Mouse (Mus musculus) adrenal gland, postnatal 4 days (tissue): ENCODE data around the gene Camk2d. TPM values are rescaled to one million over a fixed set of nuclear protein-coding genes. Genes with fewer than 3 reads are reported as not detected.

Experiments
- DNase-seq, 2 experiments: peaks; one replicate each; pipeline ENCODE4 v3.0.0; 2021 to 2022; ENCODE audit warnings: low spot score in 2 of 2, mixed read lengths in 2 of 2
- total RNA-seq, 2 experiments: library from RNA; stranded (reverse); gene quantifications; 2 replicates each; pipeline ENCODE4 v1.2.3; 2021

The Camk2d gene
- total RNA-seq, 2 experiments from 2014 or later = 99.4 to 100 TPM

DNA sequence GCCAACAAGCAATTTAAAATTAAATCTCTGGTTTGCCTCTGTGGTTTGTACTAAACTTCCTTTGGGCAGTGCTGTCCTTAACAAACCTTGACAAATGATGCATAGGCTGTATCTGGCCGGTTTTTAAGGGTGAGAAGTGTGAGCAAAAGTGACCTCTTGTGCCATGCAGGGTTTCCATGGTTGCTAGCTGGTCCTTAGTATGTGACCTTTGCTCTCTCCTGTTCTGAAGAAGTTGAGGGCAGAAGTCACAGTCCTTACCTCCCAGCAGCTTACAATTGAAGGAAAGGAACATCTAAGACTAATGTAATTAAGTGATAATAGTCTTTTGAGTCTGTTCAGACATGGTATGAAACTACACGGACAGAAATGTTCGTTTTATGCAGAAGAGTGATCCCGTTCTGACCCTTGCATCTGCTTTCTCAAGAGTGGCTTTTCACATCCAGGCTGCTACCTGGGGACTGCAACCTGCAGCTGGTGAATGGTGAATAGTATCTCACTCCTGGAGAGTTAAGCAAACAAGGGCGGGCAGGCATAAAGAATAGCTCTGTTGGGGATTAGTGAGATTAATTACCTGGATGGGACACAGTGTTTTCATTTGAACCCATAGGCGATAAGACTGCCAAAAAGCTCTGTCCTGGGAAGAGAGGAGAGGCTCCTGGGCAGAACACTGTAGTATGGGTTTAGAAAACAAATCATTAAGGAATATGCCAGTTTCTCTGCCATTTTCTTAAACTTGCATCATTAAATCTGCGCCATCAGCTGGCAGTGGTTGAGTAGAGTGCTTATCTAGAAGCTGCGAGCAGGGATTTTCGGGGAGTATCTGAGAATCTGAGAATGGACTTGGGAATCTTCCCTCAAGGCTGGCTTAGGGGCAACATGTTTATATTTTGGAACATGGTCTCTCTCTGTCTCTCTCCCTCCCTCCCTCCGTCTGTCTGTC lies 47.2 kb downstream of the Camk2d start:
- DNase-seq = no peak

DNA sequence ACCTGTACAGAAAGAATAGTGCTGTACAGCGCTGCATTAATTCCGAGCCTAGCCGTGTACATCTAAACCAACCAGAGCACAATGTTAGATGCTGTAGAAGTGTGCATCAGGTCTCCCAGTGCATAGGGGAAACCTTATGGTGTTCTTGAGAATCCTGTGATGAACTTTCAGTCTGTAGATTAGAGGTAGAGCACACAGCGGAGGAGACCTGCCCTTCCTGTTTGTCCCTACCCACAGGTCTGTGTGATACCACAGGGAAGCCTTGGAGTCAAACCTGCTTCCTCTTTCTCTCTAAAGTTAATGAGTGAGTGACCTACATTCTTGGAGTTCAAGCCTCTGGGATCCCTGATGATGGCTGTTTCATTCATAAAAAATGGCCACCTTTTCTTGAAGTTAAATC lies 54.2 kb downstream of the Camk2d start:
- DNase-seq = no peak

DNA sequence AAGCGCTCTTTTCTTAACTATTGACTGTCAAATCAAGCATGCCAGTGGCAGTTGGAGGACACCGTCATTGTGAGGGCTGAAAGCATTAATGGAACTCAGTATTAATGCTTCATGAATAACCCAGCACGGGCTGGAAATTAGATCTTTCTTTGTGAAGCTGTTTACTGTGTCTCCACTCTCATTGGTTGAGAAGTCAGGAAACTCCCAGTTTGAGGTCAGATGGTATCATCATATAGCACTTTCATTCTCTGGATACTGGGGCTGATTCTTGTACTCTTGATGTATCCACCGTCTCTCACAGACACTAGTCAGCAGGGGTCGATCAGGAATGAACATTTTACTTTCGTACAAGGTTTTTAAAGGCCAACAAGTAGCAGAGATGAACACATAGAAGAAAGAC lies 54.6 kb downstream of the Camk2d start:
- no peak for DNase-seq

DNA sequence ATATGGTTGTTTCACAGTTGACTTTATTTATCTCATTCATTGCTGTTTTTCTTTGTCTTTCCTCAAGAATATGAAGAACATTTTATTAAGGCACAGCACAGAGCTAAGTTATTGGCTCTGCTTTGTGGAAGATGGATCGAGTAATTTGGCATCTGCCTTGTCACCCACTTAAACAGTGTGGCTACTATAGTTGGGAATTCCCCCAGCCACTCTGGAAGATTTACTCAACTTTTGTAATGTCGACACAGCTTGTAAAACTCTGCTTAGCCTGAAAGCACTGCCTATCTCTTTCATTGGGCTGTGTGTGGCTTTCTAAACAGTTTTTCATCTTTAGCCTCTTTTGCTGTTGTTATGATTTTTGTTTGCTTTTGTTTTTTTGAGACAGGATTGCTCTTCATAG lies 56.3 kb downstream of the Camk2d start:
- no peak for DNase-seq

DNA sequence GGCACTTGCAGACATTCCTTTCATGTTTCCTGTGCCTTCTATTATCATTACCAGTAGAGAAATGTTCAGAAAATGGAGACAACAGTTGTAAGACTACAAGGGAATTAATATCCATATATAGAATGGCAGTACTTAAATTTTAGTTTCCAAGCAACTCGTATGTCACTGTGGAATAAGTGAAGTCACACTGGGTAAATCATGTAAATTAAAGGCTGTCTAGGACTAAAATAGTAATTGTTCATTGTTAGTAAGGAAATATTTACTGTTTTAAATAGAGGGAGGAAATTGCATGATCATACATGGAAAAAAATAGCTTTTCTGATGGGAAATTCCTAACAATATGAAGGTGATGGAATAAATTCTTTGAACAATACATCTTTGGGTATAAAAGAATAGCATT lies 57.0 kb downstream of the Camk2d start:
- no peak for DNase-seq

DNA sequence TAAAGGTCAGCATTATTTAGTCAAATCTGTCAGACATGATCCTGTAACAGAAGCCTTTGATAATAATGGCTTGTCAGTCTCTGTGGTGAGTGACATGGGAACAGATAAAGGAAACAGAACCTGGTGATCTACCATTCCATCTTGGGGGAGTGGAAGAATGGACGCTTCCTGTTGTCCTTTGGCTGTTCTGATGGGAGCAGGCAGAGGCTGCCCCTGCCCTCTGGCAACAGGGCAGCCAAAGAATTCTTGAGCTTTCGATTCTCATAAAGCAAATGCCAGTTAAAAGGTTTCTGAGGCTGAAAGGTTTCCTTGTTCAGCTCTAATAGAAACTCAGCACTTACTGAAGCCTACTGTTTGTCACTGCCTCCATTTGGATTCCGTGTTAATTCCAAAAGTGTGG lies 60.1 kb downstream of the Camk2d start:
- no peak for DNase-seq

DNA sequence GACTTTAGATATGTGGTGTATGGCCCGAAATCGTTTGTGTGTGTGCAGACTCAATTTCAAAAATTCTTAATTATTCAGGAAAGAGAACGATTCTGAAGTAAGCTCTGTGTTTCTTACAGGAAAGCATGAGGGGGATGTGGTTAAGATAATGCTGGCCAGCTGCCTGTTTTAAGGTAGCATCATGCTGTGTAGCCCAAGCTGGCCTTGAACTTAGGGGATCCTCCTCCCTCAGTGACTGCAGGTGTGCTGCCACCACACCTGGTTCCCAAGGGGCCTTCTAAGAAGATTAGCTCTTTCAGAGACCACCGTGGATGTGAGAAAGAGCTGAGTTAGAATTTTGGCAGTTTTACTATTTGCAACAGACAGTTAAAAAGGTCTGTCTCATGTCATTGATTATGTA lies 61.8 kb downstream of the Camk2d start:
- no peak for DNase-seq

DNA sequence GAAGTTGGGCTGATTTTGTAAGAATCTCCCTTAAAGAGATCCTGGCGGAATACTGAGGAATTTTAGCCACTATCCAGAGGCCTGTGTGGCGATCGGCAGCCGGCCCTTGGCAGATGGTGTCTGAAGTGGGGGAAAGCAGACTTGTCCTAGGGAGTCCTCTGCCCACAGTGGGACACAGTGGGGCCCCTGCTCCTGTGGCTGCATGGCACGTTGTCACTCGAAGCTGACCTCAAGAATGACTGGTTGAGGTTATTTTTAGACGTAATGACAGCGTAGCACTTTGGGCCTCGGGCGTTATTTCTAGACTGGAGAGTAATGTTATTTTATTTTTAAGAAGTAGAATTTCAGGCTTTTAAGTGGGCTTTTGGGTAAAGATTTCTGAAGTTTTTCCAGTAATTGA lies 62.7 kb downstream of the Camk2d start:
- no peak for DNase-seq

DNA sequence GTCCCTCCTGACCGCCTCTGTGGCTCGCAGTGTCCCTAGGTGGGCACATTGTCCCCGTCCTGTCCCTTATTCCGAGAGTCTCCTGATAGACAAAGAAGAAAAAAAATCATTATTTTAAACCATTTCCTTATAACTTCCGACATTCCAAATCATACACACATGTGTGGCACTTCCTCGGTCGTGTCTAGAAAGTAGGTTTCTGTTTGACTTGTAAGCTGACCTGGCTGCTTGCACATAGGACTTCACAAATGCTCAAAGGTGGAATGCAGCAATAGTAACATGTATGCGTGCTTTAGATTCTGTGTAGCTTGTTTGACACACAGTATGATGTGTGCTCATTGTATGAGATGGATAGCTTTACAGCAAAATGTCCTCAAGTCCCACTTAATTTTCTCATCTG lies 63.1 kb downstream of the Camk2d start:
- DNase-seq = no peak

DNA sequence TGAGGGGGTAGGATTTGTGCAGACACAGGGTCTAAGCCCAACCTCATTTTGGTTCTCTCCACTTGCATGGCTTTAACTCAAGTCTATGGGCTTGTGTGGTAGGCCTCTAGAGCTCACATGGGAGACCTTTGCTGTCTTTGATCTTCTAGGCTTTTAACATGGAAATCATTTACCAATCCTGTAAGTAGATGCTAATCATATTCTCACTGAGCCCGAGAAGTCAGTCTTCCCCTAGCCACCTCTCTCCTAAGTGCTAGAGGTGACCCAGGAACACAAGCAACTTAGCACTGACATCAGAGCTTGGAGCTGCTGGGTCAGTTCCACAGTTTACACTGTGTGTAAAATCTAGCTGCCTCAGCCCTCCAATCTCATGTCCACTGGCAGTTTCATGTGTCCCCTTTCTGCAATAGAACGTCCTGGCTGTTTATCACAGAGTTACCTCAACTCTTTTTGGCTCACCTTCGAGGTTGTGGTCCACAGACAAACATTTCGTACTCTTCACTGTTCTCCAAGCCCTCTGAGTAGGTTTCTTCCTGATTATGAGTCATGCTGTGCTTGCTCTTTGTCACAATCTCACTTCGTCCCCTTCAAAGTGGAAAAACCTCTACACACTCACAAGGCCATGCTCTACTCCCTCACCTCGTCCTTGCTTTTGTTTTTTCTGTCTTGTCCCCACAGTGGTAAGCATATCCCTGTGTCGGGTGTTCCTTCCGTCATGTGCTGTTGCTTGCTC lies 63.9 kb downstream of the Camk2d start:
- DNase-seq = no peak

DNA sequence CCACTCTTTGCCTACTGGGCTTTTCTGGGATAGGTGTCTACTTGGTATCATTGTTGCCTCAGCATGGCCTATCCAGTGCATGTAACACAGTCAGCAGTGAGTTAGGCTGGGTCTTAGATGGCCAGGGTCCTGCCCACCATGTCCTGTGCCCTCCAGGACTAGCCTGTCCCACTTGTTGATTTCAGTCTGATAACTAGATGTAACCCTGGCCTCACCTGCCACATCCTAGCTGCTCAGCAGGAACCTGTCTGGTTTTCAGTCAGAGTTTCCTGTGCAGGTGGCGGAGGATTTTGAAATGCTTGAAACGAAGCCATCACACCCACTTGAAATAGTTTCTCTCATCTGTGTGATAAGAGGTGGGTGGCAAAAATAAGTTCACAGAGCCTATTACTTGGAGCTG lies 64.5 kb downstream of the Camk2d start:
- DNase-seq = no peak

DNA sequence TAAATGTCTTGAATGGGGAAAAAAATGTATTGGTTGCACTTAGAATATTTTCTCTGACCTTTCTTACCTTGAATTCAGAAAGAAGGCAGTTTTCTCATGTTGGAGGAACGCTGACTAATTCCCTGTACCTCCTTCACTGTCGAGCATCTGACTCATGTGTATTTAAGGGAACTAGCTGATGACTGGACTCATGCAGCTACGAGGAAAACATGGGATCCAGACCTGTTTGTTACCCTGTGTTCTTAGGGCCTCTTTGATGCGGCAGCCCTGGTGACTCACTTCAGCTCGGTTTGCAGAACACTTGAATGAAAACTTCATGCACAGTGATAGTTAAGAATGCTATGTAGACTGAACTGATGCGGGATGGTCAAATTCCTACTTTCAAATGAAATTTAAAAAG lies 64.9 kb downstream of the Camk2d start:
- DNase-seq = no peak

DNA sequence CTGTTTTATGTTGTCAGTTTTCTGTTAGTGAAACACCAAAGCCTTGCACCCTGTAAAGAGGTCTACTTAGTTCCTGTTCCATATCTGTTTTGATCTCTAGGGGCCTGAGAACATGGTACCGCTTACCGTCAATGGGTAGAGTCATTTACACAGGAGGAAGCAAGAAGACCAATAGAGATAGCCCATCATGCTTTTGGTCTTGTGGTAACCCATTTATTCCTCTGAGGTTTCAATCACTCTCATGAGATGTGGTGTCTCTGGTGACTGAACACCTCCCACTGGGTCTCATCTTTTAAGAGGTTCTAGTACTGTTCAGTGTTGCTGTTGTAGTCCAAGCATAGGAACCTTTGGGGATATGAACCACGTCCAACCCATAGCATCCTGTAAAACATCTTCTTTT lies 65.8 kb downstream of the Camk2d start:
- no peak for DNase-seq

DNA sequence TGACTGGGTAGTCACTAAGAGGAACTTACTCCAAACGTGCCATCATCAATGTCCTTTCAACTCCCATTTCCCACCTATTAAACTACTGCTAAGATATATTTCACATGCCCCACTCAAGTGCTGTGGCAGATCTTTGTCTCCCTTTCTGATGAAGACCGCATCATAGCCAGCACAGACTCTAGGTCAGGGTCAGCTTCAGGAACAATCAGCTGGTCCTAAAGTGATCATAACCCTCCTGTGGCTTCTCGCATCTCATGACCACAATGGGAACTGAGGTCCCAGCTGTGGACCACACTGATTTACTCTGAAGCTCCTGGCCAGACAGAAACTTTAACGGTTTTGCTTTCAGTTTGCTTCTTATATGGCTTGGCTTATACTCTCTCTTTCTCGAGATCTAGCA lies 67.3 kb downstream of the Camk2d start:
- DNase-seq = no peak

DNA sequence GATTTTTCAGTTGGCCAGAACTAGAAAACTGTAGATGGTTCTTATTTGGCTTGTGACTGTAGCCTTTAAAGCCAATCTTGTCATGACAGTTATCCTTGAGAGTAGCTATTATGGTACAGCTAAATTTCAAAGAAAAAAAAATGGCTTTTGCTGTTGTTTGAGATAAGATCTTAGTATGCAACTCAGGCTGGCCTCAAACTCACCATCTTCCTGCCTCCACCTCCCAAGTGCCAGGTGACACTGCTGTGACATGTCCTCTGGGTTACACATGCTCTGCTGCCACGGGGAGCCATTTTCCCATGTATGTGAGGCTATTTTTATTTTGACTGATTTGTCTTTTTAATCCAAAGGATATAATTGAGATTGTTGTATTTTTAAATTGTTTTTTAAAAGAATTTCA lies 69.8 kb downstream of the Camk2d start:
- DNase-seq = no peak

DNA sequence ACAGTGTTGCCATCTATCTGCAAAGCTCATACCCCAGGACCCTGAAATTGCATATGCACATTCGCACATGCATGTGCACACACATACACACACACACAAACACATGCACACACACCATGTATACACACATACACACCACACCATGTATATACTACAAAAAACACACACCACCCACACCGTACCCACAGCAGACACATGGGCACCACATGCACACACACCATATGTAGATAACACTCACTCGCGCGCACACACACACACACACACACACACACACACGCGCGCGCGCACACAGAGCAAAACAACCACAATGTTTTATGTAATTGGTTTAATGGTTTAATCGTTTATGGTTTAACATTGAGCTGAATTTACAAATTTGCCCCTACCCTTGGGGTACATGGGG lies 70.9 kb downstream of the Camk2d start:
- DNase-seq = no peak

DNA sequence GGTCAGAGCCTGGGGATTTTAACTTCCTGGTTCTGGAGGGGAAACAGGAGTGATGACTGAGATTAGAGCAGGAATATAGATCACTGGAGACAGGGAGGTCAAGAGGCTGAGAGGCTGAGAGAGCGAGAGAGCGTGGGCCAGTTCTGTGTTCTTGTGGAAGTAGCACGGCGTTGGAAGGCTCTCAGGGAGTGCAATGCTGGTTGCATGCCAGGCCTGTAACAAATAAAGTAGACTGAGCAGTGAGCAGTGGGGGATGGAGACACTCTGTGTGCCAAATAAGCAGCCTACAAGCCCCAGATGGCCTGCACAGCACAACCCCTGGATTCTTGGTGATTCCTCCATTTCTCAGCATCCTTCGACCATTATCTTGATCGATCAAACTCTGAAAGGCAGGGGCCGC lies 71.3 kb downstream of the Camk2d start:
- no peak for DNase-seq

DNA sequence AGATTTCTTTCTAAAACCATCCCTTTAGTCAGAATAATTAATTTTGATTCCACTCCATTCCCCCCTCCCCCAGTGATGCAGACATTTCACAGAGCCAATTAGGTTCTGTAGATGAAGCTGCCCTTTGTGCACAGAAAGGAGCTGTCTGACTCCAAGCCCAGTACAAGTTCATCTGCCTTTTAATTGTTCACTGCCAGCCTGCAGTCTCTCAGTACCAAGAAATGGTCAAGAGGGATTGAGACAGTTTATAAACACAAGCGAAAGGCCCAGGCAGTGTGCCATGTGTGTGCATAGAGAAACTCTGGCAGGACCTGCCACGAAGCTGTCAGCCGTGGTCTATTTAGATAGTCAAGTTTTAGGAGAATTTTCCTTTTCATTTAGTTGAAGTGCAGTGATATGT lies 72.0 kb downstream of the Camk2d start:
- no peak for DNase-seq

DNA sequence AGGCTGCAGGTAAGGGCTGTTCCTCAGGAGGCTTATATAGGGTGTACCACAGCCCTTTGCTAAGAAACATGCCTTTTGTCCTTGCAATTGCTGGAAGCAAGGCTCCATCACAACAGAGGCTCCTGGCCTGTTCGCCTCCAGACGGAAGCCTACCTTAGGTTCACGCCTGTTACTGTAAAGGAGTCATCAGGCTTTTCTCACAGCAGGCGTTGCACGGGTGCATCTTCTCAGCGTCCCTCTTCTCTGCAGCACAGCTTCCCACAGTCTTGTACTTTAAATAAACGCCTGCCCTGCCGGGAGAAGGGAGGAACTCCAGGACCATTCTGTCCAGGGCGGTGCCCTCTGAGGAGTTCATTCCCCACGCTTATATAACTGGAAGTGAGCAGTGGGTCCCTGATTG lies 72.6 kb downstream of the Camk2d start:
- no peak for DNase-seq

DNA sequence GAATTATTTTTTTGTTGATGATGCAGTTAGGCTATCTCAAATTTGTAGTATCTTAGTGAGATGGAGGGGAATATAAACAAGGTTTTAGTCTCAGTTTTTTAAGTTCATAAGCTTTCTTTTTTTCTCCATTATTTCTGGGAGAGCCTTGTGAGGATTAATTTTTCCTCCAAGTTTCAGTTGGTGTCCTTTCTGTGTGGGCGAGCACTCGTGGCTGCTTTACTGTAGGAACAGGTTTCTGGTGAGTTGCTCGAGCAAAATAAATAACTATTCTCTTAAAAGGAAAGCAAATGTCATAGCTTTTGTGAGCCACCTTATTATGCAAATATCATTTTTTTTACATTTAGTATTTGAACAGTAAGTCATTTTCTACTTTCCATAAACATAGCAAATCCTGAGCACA lies 74.3 kb downstream of the Camk2d start:
- DNase-seq = no peak

DNA sequence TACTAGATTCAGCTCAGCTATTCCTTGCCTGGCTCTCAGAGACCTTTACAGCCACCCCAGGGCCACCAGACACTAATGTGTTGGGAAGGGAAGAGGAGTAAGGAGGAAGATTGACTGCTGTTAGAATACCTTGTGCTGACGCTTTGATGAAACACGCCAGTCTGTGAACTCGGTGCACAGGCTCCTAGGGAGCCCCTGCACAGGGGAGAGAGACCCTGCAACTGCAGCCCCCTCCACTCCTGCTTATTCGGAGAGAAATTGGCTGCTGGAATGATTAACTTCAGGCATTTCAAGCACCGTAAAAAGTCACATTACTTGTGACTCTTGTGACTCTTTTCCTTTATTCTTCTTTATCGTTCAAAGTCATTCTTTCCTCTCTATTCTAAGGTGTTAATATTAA lies 75.2 kb downstream of the Camk2d start:
- DNase-seq = no peak

DNA sequence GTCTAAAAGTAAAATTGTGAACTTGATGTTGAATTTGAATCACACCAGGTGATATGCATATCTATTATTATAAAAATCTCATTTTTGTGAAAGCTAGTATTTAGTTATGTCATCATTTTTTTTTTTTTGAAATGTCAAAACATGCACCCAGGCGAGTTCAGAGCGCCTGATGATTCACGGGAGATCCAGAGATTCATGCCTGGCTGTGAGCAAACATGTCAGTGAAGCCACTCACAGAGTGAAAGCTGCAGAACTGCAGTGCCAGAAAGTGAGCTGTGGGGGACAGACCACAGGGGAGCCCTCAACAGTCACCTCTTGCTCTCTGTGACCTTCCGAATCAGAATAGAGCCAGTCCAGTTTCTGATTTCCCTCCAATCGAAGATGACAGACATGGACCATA lies 84.9 kb downstream of the Camk2d start:
- DNase-seq = no peak

DNA sequence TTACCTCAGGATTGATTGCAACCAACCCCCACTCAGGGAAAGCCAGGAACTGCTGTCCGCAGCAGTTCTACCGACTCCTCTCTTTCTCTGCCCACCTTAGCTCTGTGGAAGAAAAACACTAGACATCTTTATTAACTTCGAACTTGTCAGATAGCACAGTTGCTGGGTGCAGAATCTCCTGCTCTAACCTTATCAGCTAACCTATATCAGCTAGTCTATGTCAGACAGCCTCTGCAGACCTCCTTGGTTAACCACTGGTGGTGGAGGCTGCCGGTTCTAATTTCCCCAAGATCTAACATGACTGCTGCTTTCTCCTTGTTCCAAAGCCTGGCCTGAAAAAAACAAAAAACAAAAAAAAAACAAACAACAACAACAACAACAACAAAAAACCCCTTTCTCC lies 85.9 kb downstream of the Camk2d start:
- no peak for DNase-seq
